Mouse (Mus musculus) liver, embryonic 12.5 days (tissue): ENCODE results near the gene Ttc26. TPM values are rescaled to one million over a fixed set of nuclear protein-coding genes. Genes with fewer than 3 reads are reported as not detected.
"Not testable (repeated sequence)": the region's sequence is repeated elsewhere in the genome, so short reads cannot be mapped to it uniquely, and the experiment has no call there.

Experiments used
- ATAC-seq: fragments of 200-750 bp; cut with Nextera tagmentation; 2 replicates; pipeline ENCODE4 v1.8.0; 2017; ENCODE audit warnings: moderate number of reproducible peaks, mild to moderate bottlenecking, moderate library complexity
- H3K27ac ChIP-seq: fragments of 300-500 bp; sonication (generic); 2 replicates; pipeline ENCODE4 v1.5.1; 2016; ENCODE audit warnings: mild to moderate bottlenecking
- H3K27me3 ChIP-seq: fragments of 300-500 bp; sonication (generic); replicated peaks from 2 replicates; pipeline ENCODE4 v1.6.1; 2016; ENCODE audit warnings: mild to moderate bottlenecking, moderate library complexity
- H3K36me3 ChIP-seq: fragments of 300-500 bp; sonication (generic); 2 replicates; pipeline ENCODE4 v1.6.1; 2016; ENCODE audit warnings: mild to moderate bottlenecking, moderate library complexity
- H3K4me1 ChIP-seq: fragments of 300-500 bp; sonication (generic); 2 replicates; pipeline ENCODE4 v1.6.1; 2016
- H3K4me2 ChIP-seq: fragments of 300-500 bp; sonication (generic); 2 replicates; pipeline ENCODE4 v1.6.1; 2016; ENCODE audit warnings: mild to moderate bottlenecking, moderate library complexity
- H3K4me3 ChIP-seq: fragments of 300-500 bp; sonication (generic); 2 replicates; pipeline ENCODE4 v1.5.1; 2016; ENCODE audit warnings: mild to moderate bottlenecking, moderate library complexity
- H3K9ac ChIP-seq: fragments of 300-500 bp; sonication (generic); 2 replicates; pipeline ENCODE4 v1.6.1; 2016; ENCODE audit warnings: mild to moderate bottlenecking, moderate library complexity
- H3K9me3 ChIP-seq: fragments of 300-500 bp; sonication (generic); replicated peaks from 2 replicates; pipeline ENCODE4 v1.6.1; 2016; ENCODE audit warnings: mild to moderate bottlenecking, moderate library complexity
- WGBS: fragments of 180-500 bp; shearing (Covaris S2); methylation state at CpG from one replicate; pipeline ENCODE4 v1.1.7; 2016; ENCODE audit not compliant: insufficient replicate concordance; 5-methylcytosine and 5-hydroxymethylcytosine counted together
- polyA plus RNA-seq: library from polyadenylated mRNA; unstranded; fragments of >200 nt; fragmentation: Nextera tagmentation; extraction: Ambion mirVana; gene quantifications from 2 replicates; pipeline ENCODE4 v1.2.1, GENCODE M21; 2016

Gene Ttc26
- polyA plus RNA-seq, 1 experiment from 2014 or later: 1.5 TPM

- H3K9me3 ChIP-seq: no peaks in the 10 kb centered on the region
- peaks cover 62% of the 10 kb centered on the region for H3K36me3 ChIP-seq
- peak overlapping the region; percentile 41; the same call in 1 of the 2 replicates for H3K9ac ChIP-seq
- no peak for ATAC-seq
- H3K4me2 ChIP-seq: peak overlapping the region; percentile 61
- peak overlapping the region; percentile 38; the same call in 1 of the 2 replicates for H3K4me3 ChIP-seq
- H3K27ac ChIP-seq: peak overlapping the region; percentile 69
- no peaks in the 10 kb centered on the region for H3K27me3 ChIP-seq
- peaks cover 88% of the 10 kb centered on the region for H3K4me1 ChIP-seq
- WGBS: 68% methylated on average over 6 of the region's 6 CpGs
Observed at GRCm38 (mm10) chr6:38348811-38349453, 32.3 kb upstream of the Ttc26 start.

DNA sequence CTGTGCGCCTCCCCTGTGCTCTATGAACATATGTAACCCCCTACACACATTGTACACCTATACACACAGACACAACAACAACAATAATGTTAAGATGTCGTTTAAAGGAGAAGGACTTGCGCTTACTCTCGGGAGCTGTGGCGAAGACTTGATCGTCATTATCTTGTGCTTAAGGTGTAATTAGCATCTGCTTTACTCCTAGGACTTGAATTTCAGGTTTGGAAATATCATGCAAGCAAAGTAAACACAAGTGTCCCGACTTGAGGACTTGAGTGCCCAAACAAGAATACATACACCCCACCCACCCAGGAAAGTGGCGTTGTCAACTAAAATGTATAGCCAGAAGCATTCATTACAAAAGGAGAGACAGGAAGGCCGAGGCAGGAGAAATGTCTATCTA, 31.5 kb upstream of the Ttc26 start:
- peaks cover 80% of the 10 kb centered on the region for H3K4me1 ChIP-seq
- H3K4me3 ChIP-seq: peak overlapping the region; percentile 38
- peak overlapping the region; percentile 69 for H3K27ac ChIP-seq

DNA sequence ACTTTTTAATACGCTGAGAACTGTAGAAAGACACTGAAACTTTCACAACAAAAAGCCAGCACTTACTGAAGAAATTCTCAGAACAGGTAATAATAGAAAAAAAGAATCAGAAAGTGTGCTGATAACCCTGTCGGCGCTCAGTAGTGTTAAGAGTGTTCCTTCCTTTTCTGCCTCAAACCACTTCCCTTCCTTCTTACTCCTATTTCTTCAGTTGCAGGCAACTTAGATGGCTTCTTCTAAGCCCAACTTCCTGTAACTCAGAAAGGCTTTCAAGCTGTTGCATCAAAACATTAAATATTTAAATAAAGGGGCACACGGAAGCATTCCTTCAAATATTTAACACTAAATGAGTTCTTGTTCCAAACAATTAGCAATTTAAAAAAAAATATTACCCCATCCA, 29.3 kb upstream of the Ttc26 start:
- Histone ChIP-seq H3K4me2 (peak overlapping the region; percentile 88), H3K36me3 (peaks cover 49% of the 10 kb centered on the region), H3K9ac (peak overlapping the region; percentile 99), H3K27ac (peak overlapping the region; percentile 99), H3K4me1 (peaks cover 77% of the 10 kb centered on the region), H3K4me3 (peak overlapping the region; percentile 97), H3K9me3 (no peaks in the 10 kb centered on the region), H3K27me3 (no peaks in the 10 kb centered on the region)
- no peak for ATAC-seq
- 29% methylated on average over 4 of the region's 4 CpGs for WGBS

More for the DNA sequence above, 31.5 kb upstream of the Ttc26 start:
- Histone ChIP-seq H3K27me3 (no peaks in the 10 kb centered on the region), H3K9me3 (no peaks in the 10 kb centered on the region), H3K9ac (peak overlapping the region; percentile 41), H3K36me3 (peaks cover 55% of the 10 kb centered on the region), H3K4me2 (peak overlapping the region; percentile 61)
- ATAC-seq: no peak
- 74% methylated on average over 9 of the region's 9 CpGs for WGBS

- Histone ChIP-seq H3K9ac (peak overlapping the region; percentile 99), H3K4me3 (peak overlapping the region; percentile 97), H3K27ac (peak overlapping the region; percentile 99), H3K4me2 (peak overlapping the region; percentile 88), H3K36me3 (peaks cover 47% of the 10 kb centered on the region), H3K4me1 (peaks cover 77% of the 10 kb centered on the region), H3K9me3 (no peaks in the 10 kb centered on the region), H3K27me3 (no peaks in the 10 kb centered on the region)
- 3% methylated on average over 10 of the region's 10 CpGs for WGBS
- ATAC-seq: no peak
Observed at GRCm38 (mm10) chr6:38352451-38352850, 28.8 kb upstream of the Ttc26 start.

DNA sequence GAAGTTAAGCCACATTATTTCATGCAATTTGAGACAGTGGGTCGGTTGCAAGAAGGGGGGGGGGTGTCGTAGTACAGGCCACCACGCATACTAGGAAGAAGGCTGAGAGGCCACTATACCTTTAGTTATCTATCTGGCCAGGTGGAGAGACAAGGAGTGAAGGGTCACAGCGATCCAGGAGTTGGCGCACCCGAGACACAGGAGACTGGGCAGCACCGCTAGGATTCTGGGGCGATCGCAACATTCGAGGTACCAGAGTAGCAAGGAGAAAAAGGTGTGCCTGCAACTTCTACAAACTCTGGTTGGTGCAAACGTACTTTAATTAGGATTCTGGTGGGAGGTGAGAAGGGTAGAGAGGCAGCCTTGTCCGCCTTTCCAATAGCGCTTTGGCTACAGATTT, 28.1 kb upstream of the Ttc26 start:
- H3K27me3 ChIP-seq: no peaks in the 10 kb centered on the region
- peak overlapping the region; percentile 97 for H3K4me3 ChIP-seq
- WGBS: 2% methylated on average over 13 of the region's 13 CpGs
- peak overlapping the region; percentile 99 for H3K9ac ChIP-seq
- peak overlapping the region; percentile 88 for H3K4me2 ChIP-seq
- H3K27ac ChIP-seq: peak overlapping the region; percentile 99
- H3K4me1 ChIP-seq: peaks cover 77% of the 10 kb centered on the region
- H3K9me3 ChIP-seq: no peaks in the 10 kb centered on the region
- H3K36me3 ChIP-seq: peaks cover 41% of the 10 kb centered on the region
- no peak for ATAC-seq

- WGBS: under 1% methylated on average over 87 of the region's 87 CpGs
- Histone ChIP-seq H3K4me1 (peaks cover 76% of the 10 kb centered on the region), H3K9me3 (no peaks in the 10 kb centered on the region), H3K9ac (peak within 1 kb of the TSS; percentile 99), H3K4me3 (peak within 1 kb of the TSS; percentile 97), H3K36me3 (peaks cover 35% of the 10 kb centered on the region), H3K4me2 (peak within 1 kb of the TSS; percentile 88), H3K27me3 (no peaks in the 10 kb centered on the region), H3K27ac (peak within 1 kb of the TSS; percentile 99)
- ATAC-seq: peak; percentile 96
Observed at GRCm38 (mm10) chr6:38353811-38354722, 27.2 kb upstream of the Ttc26 start, which contains the start of gene Zc3hav1. TSS of gene Zc3hav1 (minus strand) at chr6:38354603.

DNA sequence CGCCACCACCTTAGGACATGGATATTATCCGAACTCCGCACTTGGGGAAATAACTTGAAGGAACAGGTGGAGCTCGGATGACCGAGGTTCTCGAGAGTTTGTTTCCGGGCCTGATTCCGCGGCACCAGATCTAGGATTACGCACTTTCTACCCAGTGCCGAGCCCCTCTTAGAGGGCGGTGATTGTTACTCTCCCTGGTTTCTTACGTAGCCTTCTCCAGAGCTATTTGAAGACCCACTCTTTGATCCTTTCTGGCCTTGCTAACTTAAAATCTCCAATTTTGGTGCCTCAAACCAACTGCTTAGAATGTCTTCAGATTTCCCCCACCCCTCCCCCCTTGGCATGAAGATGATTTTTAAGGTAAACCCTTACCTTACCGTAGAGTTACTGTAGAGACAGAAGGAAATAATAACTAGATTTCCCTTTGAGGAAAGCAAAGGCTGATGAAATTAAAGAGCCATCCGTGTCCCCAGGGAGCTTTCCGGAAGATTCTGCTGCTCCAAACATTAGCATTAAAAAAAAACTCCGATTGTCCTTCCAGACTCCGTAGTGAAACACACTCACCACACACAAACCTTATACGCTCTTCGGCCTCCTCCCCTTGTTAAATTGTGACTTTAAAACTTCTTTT, 26.4 kb upstream of the Ttc26 start:
- Histone ChIP-seq H3K27me3 (no peaks in the 10 kb centered on the region), H3K36me3 (peaks cover 27% of the 10 kb centered on the region), H3K4me2 (peak overlapping the region; percentile 88), H3K4me1 (peaks cover 70% of the 10 kb centered on the region), H3K27ac (peak overlapping the region; percentile 99), H3K4me3 (peak overlapping the region; percentile 97), H3K9me3 (no peaks in the 10 kb centered on the region), H3K9ac (peak overlapping the region; percentile 99)
- ATAC-seq: peak; percentile 59
- 5% methylated on average over 20 of the region's 20 CpGs for WGBS

GRCm38 (mm10) chr6:38355354-38355823, 25.9 kb upstream of the Ttc26 start:
- no peak for ATAC-seq
- Histone ChIP-seq H3K9ac (peak overlapping the region; percentile 99), H3K36me3 (peaks cover 21% of the 10 kb centered on the region), H3K9me3 (no peaks in the 10 kb centered on the region), H3K4me1 (peaks cover 70% of the 10 kb centered on the region), H3K4me2 (peak overlapping the region; percentile 88), H3K27ac (peak overlapping the region; percentile 99), H3K4me3 (peak overlapping the region; percentile 97), H3K27me3 (no peaks in the 10 kb centered on the region)
- WGBS: 12% methylated on average over 8 of the region's 8 CpGs

GRCm38 (mm10) chr6:38355862-38356261, 25.4 kb upstream of the Ttc26 start:
- Histone ChIP-seq H3K27ac (peak overlapping the region; percentile 99), H3K9ac (peak overlapping the region; percentile 99)

GRCm38 (mm10) chr6:38356661-38357433, 24.4 kb upstream of the Ttc26 start:
- H3K27ac ChIP-seq, H3K27me3 ChIP-seq, H3K4me2 ChIP-seq, H3K4me3 ChIP-seq, H3K9me3 ChIP-seq, ATAC-seq, H3K36me3 ChIP-seq, H3K9ac ChIP-seq: not testable (repeated sequence)
- H3K4me1 ChIP-seq: peaks cover 71% of the 10 kb centered on the region
- 77% methylated on average over 15 of the region's 15 CpGs for WGBS

More at GRCm38 (mm10) chr6:38355862-38356261, 25.4 kb upstream of the Ttc26 start:
- no peak for ATAC-seq
- peak overlapping the region; percentile 88 for H3K4me2 ChIP-seq
- H3K36me3 ChIP-seq: peaks cover 17% of the 10 kb centered on the region
- H3K9me3 ChIP-seq: no peaks in the 10 kb centered on the region
- H3K4me3 ChIP-seq: no peak overlapping the region
- H3K27me3 ChIP-seq: no peaks in the 10 kb centered on the region
- peaks cover 70% of the 10 kb centered on the region for H3K4me1 ChIP-seq
- WGBS: 44% methylated on average over 7 of the region's 7 CpGs
